Mouse (Mus musculus) T-cell, adult 2 months (primary cell): Measurements from ENCODE around the gene Tmem52.

Source experiments
- DNase-seq: peaks from one replicate; pipeline ENCODE4 v3.0.0; 2022; ENCODE audit warnings: low spot score

The Tmem52 gene

DNA sequence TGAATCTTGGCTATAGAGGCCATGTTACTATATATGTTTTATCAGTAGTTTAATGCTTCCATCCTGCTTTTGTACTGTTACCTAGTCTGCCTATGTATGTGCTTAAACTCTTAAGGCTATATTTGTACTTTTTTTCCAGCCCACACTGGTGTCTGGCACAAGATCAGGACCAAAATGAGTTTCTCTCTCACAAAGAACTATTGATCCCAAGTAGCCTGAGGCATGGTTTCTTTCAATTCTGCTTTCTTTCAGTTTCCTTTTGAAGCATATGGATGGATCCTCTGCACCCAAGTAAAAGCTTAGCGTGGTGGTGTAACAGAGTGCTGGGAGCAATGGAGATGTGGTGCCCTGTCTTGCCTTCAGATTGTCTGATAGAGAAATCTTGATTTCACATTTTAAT lies 42.1 kb downstream of the Tmem52 start:
- no peak for DNase-seq

DNA sequence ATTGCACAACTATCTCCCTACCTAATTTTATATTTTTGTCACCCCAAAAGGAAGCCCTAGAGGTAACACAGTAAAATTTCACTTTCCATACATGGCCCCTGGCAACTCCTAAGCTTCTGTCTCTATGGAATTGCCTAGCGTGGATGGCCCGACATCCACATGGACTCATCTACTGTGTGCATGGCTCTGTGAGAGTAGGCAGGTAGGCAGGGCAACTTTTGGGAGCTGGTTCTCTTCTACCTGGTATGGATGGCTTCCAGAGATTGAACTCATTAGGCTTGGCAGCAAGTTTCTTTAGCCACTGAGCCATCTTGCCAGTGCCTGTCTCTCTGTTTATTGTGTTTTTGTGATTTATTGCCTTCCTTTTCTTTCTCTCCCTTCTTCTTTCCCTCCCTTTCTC lies 45.9 kb downstream of the Tmem52 start:
- DNase-seq = no peak

DNA sequence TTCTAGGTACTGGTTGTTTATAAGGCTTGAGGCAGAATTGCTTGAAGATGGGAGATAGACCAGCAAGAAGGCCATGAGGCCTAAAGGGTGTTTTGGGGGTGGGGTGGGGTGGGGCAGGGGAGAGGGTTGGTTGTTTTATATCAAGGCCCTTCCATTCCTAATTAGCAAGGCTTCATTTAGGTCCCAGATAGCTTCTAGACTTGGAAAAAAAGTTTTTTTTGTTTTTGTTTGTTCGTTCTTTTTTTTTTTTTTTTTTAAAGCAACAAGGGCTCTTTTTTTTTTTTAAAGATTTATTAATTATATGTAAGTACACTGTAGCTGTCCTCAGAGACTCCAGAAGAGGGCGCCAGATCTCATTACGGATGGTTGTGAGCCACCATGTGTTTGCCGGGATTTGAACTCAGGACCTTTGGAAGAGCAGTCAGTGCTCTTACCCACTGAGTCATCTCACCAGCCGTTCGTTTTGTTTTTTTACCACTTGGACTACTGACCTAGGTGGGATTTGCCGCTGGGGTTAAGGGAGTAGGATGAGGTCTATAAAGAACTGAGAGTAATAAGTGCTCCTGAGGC lies 49.1 kb downstream of the Tmem52 start:
- DNase-seq = no peak
